Mouse (Mus musculus): ENCODE data around the gene Car9. TPM values are rescaled to one million over a fixed set of nuclear protein-coding genes. Genes with fewer than 3 reads are reported as not detected.

Car9 gene
- polyA plus RNA-seq, 1 experiment from 2014 or later, result 0.23 TPM

DNA sequence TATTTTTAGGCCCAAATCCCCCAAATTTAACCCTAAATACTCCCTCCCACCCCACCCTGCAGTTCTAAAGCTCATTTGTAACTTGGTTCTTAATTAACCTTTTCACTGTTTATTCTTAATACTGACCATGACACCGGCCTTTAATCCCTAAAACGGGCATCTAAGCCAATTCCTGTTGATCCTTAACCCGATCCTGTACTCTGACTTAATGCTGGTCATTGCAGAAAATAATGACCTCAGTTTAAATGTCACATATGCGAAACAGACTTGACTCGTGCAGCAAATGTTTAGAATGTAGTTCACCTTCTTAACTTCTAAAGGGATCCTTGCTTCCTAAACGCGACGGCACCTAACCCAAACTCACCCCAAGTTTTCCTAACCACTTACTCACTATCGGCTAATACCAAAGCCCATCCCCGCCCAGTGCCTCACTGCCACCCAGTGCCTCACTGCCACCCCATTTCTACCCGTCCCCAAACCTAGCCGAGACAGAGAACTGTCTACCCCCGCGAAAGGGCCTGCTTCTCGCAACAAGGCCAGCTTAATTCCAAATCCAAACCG is 54.8 kb downstream of the Car9 start:
- H3K4me1 ChIP-seq (ENCODE audit: control insufficient read depth, insufficient read depth, low read depth, low read length), result peaks cover 34% of the 10 kb centered on the region
- no peak for ATAC-seq

DNA sequence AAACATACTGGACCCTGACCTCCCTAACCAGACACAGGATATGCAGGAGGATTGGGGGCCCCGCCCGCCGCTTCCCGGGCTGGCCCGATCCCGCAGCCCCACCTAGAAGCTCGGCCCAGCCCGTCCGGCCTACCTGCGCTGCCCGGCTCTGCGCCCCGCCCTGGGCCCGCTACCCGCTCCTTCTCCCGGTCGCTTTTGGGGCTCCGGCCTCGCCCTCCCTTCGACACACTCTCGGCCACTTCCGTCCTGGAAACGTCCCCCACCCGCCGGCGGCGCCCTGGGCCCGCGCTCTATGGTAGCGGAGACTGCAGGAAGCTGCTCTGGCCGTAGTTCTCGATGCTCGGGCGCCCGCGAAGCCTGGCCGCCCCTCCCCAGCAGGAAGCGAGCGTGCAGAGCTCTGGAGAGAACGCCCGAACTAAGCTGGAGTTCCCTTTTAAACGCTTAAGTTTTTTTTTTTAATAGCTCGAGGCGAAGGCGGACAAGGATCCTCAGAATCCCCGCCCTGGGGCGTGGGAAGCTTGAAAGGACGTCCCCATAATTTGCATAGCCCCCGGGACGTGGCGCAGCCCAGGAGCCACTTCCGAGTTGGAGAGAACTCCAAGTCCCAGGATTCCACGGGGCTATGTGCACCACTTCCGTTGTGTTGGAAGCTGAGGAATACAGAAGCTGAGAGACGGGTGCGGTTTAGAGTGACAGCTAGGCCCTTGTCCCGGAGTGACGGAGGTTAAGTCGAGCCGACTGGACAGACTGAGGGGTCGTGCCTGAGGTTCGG is 55.4 kb downstream of the Car9 start, which contains the start of the genes Creb3 and Tln1:
Gene Creb3, plus strand, starts transcription at position 336 of the 772 bp plus-strand sequence.
Gene Tln1, minus strand, starts transcription at position 695 of the 772 bp plus-strand sequence.
- peak within 1 kb of the TSS; percentile 95 for H3K4me2 ChIP-seq (ENCODE audit: low read length)
- under 1% methylated on average over 56 of the region's 62 CpGs for WGBS
- peaks cover 27% of the 10 kb centered on the region for H3K36me3 ChIP-seq (ENCODE audit: control insufficient read depth, insufficient read depth, low read length)
- peak within 1 kb of the TSS; percentile 96 for H3K9ac ChIP-seq (ENCODE audit: low read depth, low read length)
- H3K4me3 ChIP-seq (ENCODE audit: low read length), result peak within 1 kb of the TSS; percentile 72
- no peaks in the 10 kb centered on the region for H3K9me3 ChIP-seq (ENCODE audit: control insufficient read depth, low read length)
- ATAC-seq, result peak; percentile 97
- peak within 1 kb of the TSS; percentile 98 for H3K27ac ChIP-seq (ENCODE audit: low read depth, low read length)
- no peaks in the 10 kb centered on the region for H3K27me3 ChIP-seq (replicated peaks; ENCODE audit: control insufficient read depth, insufficient read depth, low read length)
- peaks cover 34% of the 10 kb centered on the region for H3K4me1 ChIP-seq (ENCODE audit: control insufficient read depth, insufficient read depth, low read depth, low read length)

More for the DNA sequence above, 54.8 kb downstream of the Car9 start:
- H3K27ac ChIP-seq (ENCODE audit: low read depth, low read length), result peak overlapping the region; percentile 98
- WGBS, result 3% methylated on average over 16 of the region's 16 CpGs
- H3K9me3 ChIP-seq (ENCODE audit: control insufficient read depth, low read length), result no peaks in the 10 kb centered on the region
- H3K27me3 ChIP-seq (replicated peaks; ENCODE audit: control insufficient read depth, insufficient read depth, low read length), result no peaks in the 10 kb centered on the region
- peak overlapping the region; percentile 95 for H3K4me2 ChIP-seq (ENCODE audit: low read length)
- H3K36me3 ChIP-seq (ENCODE audit: control insufficient read depth, insufficient read depth, low read length), result peaks cover 20% of the 10 kb centered on the region
- peak overlapping the region; percentile 72 for H3K4me3 ChIP-seq (ENCODE audit: low read length)
- peak overlapping the region; percentile 96 for H3K9ac ChIP-seq (ENCODE audit: low read depth, low read length)

DNA sequence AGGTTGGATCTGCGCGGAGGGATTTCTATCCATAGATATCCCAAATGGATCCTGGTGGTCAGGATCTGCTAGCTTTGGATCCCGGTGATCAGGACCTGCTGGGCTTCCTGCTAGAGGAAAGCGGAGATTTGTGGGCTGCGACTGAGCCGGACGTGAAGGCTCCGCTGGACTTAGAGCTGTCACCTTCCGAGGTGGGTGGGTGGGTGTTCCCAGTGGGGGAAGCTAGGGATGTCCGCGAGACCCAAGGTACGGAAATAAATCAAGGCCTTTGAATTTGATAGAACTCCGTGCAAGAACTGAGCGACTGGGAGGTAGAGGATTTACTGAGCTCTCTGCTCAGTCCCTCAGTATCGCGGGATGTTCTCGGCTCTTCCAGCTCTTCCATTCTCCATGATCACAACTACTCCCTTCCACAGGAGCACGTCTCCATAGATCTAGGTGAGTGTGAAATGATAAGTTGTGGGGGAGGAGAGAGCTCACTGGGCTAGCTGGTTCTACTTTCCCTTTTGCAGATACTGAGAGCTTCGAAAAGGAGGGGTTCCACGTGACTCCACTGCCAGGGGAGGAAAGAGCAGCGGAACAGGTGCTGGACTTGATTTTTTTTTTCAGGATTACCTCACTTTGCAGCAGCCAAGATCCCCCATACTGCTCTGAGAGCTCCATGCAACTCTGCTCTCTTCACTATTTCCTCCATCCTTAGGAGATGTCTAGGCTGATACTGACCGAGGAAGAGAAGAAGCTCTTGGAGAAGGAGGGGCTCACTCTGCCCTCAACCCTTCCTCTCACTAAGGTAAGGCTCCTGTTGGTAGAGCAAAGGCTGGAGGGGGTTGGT is 56.2 kb downstream of the Car9 start:
- ATAC-seq, result peak; percentile 37
- 9% methylated on average over 22 of the region's 22 CpGs for WGBS
- Histone ChIP-seq H3K4me2 (ENCODE audit: low read length) (peak overlapping the region; percentile 95), H3K9ac (ENCODE audit: low read depth, low read length) (peak overlapping the region; percentile 96), H3K36me3 (ENCODE audit: control insufficient read depth, insufficient read depth, low read length) (peaks cover 34% of the 10 kb centered on the region), H3K27me3 (replicated peaks; ENCODE audit: control insufficient read depth, insufficient read depth, low read length) (no peaks in the 10 kb centered on the region), H3K27ac (ENCODE audit: low read depth, low read length) (peak overlapping the region; percentile 98), H3K4me1 (ENCODE audit: control insufficient read depth, insufficient read depth, low read depth, low read length) (peaks cover 34% of the 10 kb centered on the region), H3K9me3 (ENCODE audit: control insufficient read depth, low read length) (no peaks in the 10 kb centered on the region), H3K4me3 (ENCODE audit: low read length) (peak overlapping the region; percentile 72)

Other genes starting within 250 kb of the Car9 start
- gene Atp8b5, start 239.8 kb upstream of the Car9 start, polyA plus RNA-seq (2015; fragmentation: Nextera tagmentation; extraction: Ambion mirVana), result 0.60 and 1.2 TPM in 2 replicates
- 70.8 and 86.8 TPM in 2 replicates for gene Rusc2, start 125.0 kb upstream of the Car9 start, polyA plus RNA-seq (2015; fragmentation: Nextera tagmentation; extraction: Ambion mirVana)
- gene Fam166b, start 77.8 kb upstream of the Car9 start, polyA plus RNA-seq (2015; fragmentation: Nextera tagmentation; extraction: Ambion mirVana), result 1.1 and 1.4 TPM in 2 replicates
- gene Tesk1, start 65.0 kb upstream of the Car9 start, polyA plus RNA-seq (2015; fragmentation: Nextera tagmentation; extraction: Ambion mirVana), result 8.9 and 9.2 TPM in 2 replicates
- gene Cd72, start 52.3 kb upstream of the Car9 start, polyA plus RNA-seq (2015; fragmentation: Nextera tagmentation; extraction: Ambion mirVana), result 5.1 and 5.3 TPM in 2 replicates
- not detected in 2 replicates for gene Sit1, start 23.2 kb upstream of the Car9 start, polyA plus RNA-seq (2015; fragmentation: Nextera tagmentation; extraction: Ambion mirVana)
- gene Ccdc107, start 14.1 kb upstream of the Car9 start, polyA plus RNA-seq (2015; fragmentation: Nextera tagmentation; extraction: Ambion mirVana), result 83.6 and 99.8 TPM in 2 replicates
- 8.2 and 10.7 TPM in 2 replicates for gene Arhgef39, start 7.3 kb upstream of the Car9 start, polyA plus RNA-seq (2015; fragmentation: Nextera tagmentation; extraction: Ambion mirVana)
- gene Tpm2, start 16.8 kb downstream of the Car9 start, polyA plus RNA-seq (2015; fragmentation: Nextera tagmentation; extraction: Ambion mirVana), result 10.6 and 41.1 TPM in 2 replicates
- 90.8 and 94.1 TPM in 2 replicates for gene Creb3, start 55.4 kb downstream of the Car9 start, polyA plus RNA-seq (2015; fragmentation: Nextera tagmentation; extraction: Ambion mirVana)
- 56.2 and 61.1 TPM in 2 replicates for gene Tln1, start 55.7 kb downstream of the Car9 start, polyA plus RNA-seq (2015; fragmentation: Nextera tagmentation; extraction: Ambion mirVana)
- gene Rgp1, start 71.7 kb downstream of the Car9 start, polyA plus RNA-seq (2015; fragmentation: Nextera tagmentation; extraction: Ambion mirVana), result 17.8 and 23.5 TPM in 2 replicates
- gene Gba2, start 71.9 kb downstream of the Car9 start, polyA plus RNA-seq (2015; fragmentation: Nextera tagmentation; extraction: Ambion mirVana), result 54.0 and 59.3 TPM in 2 replicates
- gene Msmp, start 77.5 kb downstream of the Car9 start, polyA plus RNA-seq (2015; fragmentation: Nextera tagmentation; extraction: Ambion mirVana), result 0.71 and 0.94 TPM in 2 replicates
- gene Npr2, start 125.0 kb downstream of the Car9 start, polyA plus RNA-seq (2015; fragmentation: Nextera tagmentation; extraction: Ambion mirVana), result 10.8 and 12.6 TPM in 2 replicates
- 9.3 and 10.3 TPM in 2 replicates for gene Spag8, start 146.6 kb downstream of the Car9 start, polyA plus RNA-seq (2015; fragmentation: Nextera tagmentation; extraction: Ambion mirVana)
- 68.7 and 77.8 TPM in 2 replicates for gene Hint2, start 149.5 kb downstream of the Car9 start, polyA plus RNA-seq (2015; fragmentation: Nextera tagmentation; extraction: Ambion mirVana)
- 12.0 and 13.9 TPM in 2 replicates for gene Tmem8b, start 162.0 kb downstream of the Car9 start, polyA plus RNA-seq (2015; fragmentation: Nextera tagmentation; extraction: Ambion mirVana)
- gene Fam221b, start 162.2 kb downstream of the Car9 start, polyA plus RNA-seq (2015; fragmentation: Nextera tagmentation; extraction: Ambion mirVana), result 1.5 and 2.0 TPM in 2 replicates
- 0.06 TPM in 1 of 2 replicates, not detected in the other for gene Olfr70, start 193.8 kb downstream of the Car9 start, polyA plus RNA-seq (2015; fragmentation: Nextera tagmentation; extraction: Ambion mirVana)
- 0.11 TPM in 1 of 2 replicates, not detected in the other for gene Olfr71, start 203.3 kb downstream of the Car9 start, polyA plus RNA-seq (2015; fragmentation: Nextera tagmentation; extraction: Ambion mirVana)
- gene Hrct1, start 220.2 kb downstream of the Car9 start, polyA plus RNA-seq (2015; fragmentation: Nextera tagmentation; extraction: Ambion mirVana), result 0.49 and 0.75 TPM in 2 replicates
- 0.04 TPM in 1 of 2 replicates, not detected in the other for gene Spaar, start 223.1 kb downstream of the Car9 start, polyA plus RNA-seq (2015; fragmentation: Nextera tagmentation; extraction: Ambion mirVana)